Mouse (Mus musculus) T-helper 17 cell (primary cell): ENCODE data around the gene Syce2.
"Not testable (repeated sequence)": the region's sequence is repeated elsewhere in the genome, so short reads cannot be mapped to it uniquely, and the experiment has no call there.

Experiments used
- in situ Hi-C, 2 experiments: fragments of 300-600 bp; cut with MboI, MseI; formaldehyde crosslinking; loops; 1 replicate in 1 of 2; 2 replicates in 1 of 2; pipeline ENCODE4 v1.15.1; 2025; ENCODE audit warnings: high pct_unique_total_duplicates in 2 of 2

Gene Syce2

GRCm38 (mm10) chr8:84901752-84902151 is 29.8 kb downstream of the Syce2 start, which contains the start of gene Klf1:
Klf1 (plus strand) TSS chr8:84901928.
- in situ Hi-C loops = no loop called here

GRCm38 (mm10) chr8:84902367-84902919 is 30.5 kb downstream of the Syce2 start:
- in situ Hi-C loops = no loop called here

- in situ Hi-C loops = no loop called here
These were observed 31.2 kb downstream of the Syce2 start for GRCm38 (mm10) chr8:84902920-84903661.

DNA sequence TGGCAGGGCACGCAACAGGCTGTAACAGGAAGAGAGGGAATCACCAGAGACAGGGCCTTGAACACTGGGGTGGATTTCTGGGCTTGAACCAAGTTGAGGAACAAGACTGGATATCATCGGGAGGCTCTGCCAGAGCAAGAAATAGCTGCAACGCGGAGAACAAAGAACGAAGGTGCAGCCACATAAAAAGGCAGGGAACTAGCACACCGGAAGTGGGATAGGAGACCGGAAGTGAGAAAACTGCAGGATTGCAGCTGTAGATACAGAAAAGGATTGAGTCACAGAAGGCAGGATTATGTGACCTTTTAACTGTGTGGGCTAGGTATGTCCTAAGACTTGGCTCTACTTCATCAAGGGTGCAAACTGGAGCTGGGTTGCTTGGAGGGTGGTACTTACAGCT is 32.4 kb downstream of the Syce2 start:
- in situ Hi-C loops = no loop called here

DNA sequence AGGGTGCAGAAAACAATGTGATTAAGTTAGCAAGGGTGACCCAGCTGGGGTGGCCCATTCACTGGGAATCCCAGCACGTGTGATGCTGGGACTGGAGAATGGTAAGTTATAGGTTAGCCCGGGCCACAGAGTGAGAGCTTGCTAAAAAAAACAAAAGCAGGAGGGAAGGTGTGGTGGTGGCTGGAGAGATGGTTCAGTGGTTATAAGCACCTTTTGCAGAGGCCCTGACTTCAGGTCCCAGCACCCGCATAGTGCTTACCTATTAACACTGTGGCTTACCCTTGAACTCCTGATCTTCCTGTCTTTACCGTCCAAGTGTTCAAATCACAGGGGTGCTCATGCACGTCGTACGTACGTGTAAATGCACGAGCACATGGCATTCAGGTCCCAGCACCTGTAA is 35.1 kb downstream of the Syce2 start:
- in situ Hi-C loops = no loop called here

GRCm38 (mm10) chr8:84907493-84907892 is 35.6 kb downstream of the Syce2 start:
- in situ Hi-C loops = no loop called here

GRCm38 (mm10) chr8:84907979-84908378 is 36.1 kb downstream of the Syce2 start:
- in situ Hi-C loops = not testable (repeated sequence)

GRCm38 (mm10) chr8:84908421-84909161 is 36.7 kb downstream of the Syce2 start, which contains the start of gene Dnase2a:
Dnase2a (plus strand) TSS chr8:84908560.
- in situ Hi-C loops = no loop called here

GRCm38 (mm10) chr8:84909162-84909767 is 37.4 kb downstream of the Syce2 start:
- in situ Hi-C loops = no loop called here

DNA sequence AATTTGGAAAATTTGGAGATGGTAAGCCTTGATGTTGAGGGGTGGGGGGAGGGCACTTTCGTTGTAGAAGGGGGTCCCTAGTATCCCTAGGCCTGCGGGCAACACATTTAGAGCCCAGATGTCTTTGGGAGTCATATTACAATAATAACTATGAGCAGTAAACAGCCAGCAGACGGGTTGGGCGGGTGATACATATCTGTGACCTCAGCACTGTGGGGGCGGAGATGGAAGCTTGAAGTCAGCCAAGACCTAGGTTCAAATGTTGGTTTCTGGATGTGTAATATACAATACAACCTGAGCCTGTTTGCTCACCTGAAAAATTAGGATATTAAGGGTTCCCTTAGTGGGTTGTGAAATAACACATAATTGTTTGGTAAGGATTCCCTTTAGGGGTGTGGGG is 38.0 kb downstream of the Syce2 start:
- in situ Hi-C loops = no loop called here

- in situ Hi-C loops = no loop called here
These were observed 38.6 kb downstream of the Syce2 start for GRCm38 (mm10) chr8:84910551-84910950.

- in situ Hi-C loops = no loop called here
These were observed 39.9 kb downstream of the Syce2 start for GRCm38 (mm10) chr8:84911854-84912253.

DNA sequence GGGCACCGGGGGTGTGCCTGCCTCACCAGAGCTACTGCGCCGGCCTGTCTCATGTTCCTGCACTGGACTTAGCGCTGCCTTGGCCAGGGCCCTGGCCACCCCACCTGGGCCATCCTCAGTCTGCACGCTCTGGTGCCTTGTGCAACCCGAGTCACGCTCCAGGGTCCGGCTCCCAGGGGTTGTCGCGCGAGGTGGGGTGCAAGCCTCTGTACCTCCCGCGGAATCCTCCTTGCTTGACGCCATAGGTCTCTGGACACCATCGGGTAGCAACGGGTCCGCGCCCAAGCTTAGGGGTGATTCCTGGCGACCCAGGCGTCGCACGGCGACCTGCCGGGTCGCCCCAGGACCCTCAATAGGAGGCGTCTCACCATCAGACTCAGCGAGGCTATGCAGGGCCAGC is 40.5 kb downstream of the Syce2 start:
- in situ Hi-C loops = no loop called here

- in situ Hi-C loops = no loop called here
These were observed 41.1 kb downstream of the Syce2 start for GRCm38 (mm10) chr8:84912895-84913501.

- in situ Hi-C loops = no loop called here
These were observed 41.6 kb downstream of the Syce2 start for GRCm38 (mm10) chr8:84913502-84913900.

GRCm38 (mm10) chr8:84913960-84914359 is 42.0 kb downstream of the Syce2 start:
- in situ Hi-C loops = no loop called here

- in situ Hi-C loops = no loop called here
These were observed 43.4 kb downstream of the Syce2 start for GRCm38 (mm10) chr8:84915269-84915668.

- in situ Hi-C loops = no loop called here
These were observed 45.9 kb downstream of the Syce2 start for GRCm38 (mm10) chr8:84917781-84918180.

- in situ Hi-C loops = no loop called here
These were observed 46.7 kb downstream of the Syce2 start for GRCm38 (mm10) chr8:84918646-84919045.

- in situ Hi-C loops = no loop called here
These were observed 49.7 kb downstream of the Syce2 start for GRCm38 (mm10) chr8:84921596-84921995.

DNA sequence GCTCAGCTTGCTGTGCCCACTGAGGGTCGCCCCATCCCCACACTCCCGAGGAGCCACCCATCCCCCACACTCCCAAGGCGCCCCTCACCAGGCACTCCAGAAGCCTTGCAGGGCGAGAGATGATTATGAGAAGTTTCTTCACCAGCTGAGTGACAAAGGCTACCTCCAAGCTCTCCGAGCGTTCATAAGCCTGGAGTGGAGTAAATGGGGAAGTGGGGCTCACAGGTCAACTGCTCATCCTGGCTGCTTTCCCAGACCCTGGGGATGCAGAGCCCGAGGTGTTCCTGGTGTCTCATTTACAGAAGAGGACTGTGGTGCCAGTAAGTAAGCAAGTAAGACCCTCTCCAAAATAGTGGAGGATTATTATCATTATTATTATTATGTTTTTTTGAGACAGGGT is 53.6 kb downstream of the Syce2 start:
- in situ Hi-C loops = no loop called here

GRCm38 (mm10) chr8:84927513-84927912 is 55.6 kb downstream of the Syce2 start:
- in situ Hi-C loops = no loop called here
